Mouse (Mus musculus): ENCODE data around the gene Gm4792. TPM values are rescaled to one million over a fixed set of nuclear protein-coding genes. Genes with fewer than 3 reads are reported as not detected.

Gene Gm4792
- not detected for total RNA-seq (2023)

DNA sequence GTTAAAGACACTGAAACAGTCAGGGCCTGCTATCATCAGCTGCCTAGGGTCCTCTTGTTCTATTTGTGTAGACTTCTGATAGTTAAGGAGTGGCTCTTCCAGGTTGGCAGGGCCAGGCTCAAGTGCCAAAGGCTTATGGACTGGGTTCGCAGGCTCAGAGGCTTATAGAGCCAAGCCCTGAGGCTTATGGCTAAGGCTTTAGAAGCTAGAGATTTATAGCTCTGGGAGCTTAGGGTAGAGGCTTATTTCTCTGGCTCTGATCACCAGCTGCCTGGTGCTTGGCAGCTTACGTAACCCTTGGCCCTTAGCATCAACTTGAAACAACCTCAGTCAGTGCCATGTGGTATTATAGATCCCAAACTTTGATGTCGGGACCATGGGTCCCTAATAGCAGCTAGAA lies at the start of gene Gm4792:
Gene Gm4792 (minus strand): TSS at position 233 of the 400 bp plus-strand sequence.

GRCm38 (mm10) chr10:94311511-94312006 lies 13.1 kb upstream of the Gm4792 start, which contains the start of gene Tmcc3:
TSS of gene Tmcc3 (plus strand) at chr10:94311949.

Other genes starting within 250 kb of the Gm4792 start
- gene Nr2c1, start 150.7 kb downstream of the Gm4792 start, total RNA-seq (2023) = 1 to 10 TPM; 4.2 to 4.5 TPM
- gene Ndufa12, start 100.0 kb downstream of the Gm4792 start, total RNA-seq (2023) = 10 to 100 TPM; 32.9 to 36.9 TPM
- gene Tmcc3, start 13.2 kb upstream of the Gm4792 start, total RNA-seq (2023) = 1 to 10 TPM; 4.0 to 5.7 TPM

All from neutrophil, adult 59 days (primary cell).